Mouse (Mus musculus) T-helper 2 cell (primary cell): Measurements from ENCODE around the gene Atpaf2.

Experiments used
- in situ Hi-C: fragments of 300-600 bp; cut with MboI, MseI; formaldehyde crosslinking; loops from one replicate; pipeline ENCODE4 v1.15.1; 2025; ENCODE audit warnings: high pct_unique_total_duplicates

Atpaf2 gene

DNA sequence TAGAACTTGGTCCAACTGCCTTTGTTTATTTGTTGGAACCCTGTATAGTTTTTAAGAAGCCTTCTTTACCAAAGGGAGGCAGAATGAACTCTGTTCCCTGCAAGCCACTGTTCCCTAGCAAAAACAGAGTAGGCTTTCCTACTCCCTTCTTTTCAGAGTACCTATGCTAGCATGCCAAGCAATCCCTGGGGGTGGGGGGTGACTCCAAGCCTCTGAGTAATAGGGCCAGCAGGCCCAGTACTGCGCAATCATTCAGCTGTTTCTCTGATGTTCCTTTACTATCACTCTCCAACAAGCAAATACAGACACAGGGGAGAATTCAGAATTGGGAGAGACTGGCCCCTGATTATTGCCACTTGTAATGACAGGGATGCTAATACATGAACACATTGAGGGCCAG is 11.7 kb downstream of the Atpaf2 start:
- in situ Hi-C loops, result no loop called here

DNA sequence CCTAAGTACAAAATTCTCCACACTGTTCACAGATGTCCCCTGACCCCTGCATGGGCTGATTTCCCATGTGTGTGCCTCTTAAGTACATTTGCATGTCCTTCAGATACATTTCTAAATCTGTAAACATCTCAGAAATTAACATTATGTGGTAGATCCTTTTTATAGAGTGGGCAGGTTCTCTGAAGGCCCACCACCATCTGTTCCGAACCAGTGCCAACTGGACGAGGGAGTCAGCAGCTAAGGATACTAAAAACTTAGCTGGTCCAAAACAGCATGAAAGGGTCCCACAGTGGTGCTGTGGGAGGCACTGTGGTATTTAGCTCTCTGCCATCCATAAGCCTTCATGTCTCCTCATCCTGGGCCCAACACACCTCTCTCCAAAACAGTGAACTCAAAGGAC is 21.1 kb downstream of the Atpaf2 start:
- in situ Hi-C loops, result no loop called here

DNA sequence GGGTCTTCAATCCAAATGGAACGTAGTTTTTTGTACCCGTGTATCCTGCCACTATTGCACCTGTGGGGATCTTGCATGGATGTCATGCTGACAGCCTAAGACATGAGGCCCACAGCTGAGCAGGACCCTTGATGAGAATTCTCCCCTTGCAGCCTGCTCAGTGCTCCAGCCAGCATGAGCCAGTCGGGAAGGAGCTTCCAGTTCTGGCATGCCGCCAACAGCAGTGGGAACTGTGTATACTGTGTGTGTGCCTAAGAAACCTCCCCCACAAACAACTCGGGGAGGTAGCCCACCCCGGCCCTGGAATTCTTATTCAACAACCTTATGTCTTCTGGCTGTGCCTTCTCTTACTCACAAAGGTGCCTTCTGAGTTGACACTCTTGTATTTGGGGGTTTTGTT is 21.7 kb downstream of the Atpaf2 start:
- in situ Hi-C loops, result no loop called here

DNA sequence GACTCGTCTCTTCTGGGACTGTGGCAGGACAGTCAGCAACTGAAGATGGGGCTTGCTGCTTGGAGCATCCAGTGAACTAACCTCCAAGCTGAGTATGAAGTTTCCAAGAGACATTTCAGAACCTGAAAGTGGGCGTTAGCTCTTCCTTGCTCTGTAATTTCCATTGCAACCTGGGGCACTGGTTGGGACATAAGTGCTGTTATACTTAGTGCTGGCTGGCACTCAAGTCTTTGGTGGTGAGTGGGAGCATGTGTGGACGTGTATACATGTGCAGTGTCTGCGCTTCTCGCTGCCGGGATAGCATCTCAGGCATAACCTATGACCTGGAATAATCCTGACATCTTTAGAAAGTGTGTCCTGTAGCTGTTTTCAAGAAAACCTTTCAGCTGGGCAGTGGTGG is 26.9 kb downstream of the Atpaf2 start:
- in situ Hi-C loops, result no loop called here

DNA sequence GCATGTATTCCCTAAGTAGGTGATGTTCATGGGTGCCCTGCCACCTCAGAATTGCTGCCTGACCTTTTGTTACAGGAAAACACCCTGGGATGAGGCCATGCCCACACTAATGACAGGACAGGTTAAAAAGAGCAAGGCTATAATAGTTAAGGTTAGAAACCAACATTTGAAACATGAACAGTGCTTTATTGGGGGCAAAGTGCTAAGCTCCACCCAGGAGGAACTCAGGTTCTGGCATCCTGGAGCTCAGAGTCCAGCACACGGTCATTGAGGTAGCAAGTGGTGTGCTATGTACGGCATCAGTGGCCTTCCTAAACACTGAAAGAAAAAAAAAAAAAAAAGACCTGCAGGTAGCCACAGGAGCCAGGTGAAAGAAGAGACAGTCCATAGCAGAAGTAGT is 30.3 kb downstream of the Atpaf2 start:
- in situ Hi-C loops, result no loop called here

DNA sequence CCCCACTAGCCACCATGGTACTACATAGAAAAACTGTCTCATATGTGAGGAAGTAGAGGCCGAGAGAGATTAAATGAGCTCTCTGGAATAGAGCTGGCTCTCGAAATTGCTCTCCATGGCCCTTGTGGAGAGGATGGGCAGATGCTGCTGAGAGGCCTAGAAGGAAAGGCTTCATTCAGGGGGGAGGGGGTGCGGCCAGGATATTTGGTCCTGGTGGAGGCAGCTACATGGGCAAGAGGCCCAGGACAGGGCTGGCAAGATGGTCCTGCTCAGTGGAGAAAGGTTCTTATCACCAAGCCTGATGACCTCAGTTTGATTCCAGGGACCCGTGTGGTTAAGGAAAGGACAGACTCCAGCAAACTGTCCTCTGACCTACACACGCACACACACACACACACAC is 32.3 kb downstream of the Atpaf2 start:
- in situ Hi-C loops, result no loop called here

DNA sequence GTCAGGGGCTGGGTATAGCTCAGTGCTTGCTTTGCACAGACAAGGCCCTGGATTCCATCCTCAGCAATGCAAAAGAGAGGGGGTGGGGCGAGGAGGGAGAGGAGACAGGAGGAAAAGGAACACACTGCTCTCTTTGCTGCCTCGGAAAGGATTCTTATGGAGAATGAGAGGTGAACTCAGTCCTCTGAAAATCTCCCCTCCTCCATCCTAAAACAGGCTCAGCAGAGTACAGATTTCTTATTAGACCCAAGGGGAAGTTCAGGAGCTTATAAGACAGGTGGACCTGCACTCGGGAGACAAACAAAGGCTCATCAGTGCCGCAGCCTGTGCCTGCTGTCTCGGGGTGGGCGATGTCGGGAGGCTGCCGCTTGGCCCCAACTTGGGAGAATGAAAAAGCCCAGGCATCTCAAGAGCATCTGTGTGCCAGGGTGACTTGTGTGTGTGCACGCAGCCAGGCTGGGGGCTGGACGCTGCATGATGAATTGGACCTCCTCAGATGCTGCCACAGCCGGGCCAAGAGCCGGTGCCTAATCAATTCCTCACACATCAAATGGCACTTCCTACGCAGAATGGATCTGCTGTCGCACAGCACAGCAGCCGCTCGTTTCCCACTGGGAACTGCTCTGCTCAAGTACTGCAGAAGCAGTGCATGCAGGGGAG is 33.4 kb downstream of the Atpaf2 start:
- in situ Hi-C loops, result no loop called here

DNA sequence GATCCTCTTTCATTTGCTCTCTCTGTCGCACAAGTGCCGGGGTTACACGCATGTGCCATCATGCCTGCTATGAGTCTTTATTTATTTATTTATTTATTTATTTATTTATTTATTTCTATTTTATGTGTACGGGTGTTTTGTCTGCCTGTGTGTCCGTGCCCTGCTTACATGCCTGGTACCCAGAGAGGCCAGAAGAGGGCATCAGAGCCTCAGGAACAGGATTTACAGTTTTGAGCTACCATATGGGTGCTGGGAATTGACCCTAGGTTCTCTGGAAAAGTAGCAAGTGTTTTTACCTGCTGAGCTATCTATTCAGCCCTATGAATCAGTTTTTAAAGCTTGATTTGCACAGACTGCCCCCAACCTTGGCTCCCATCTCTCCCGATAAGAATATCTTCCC is 34.7 kb downstream of the Atpaf2 start:
- in situ Hi-C loops, result no loop called here

DNA sequence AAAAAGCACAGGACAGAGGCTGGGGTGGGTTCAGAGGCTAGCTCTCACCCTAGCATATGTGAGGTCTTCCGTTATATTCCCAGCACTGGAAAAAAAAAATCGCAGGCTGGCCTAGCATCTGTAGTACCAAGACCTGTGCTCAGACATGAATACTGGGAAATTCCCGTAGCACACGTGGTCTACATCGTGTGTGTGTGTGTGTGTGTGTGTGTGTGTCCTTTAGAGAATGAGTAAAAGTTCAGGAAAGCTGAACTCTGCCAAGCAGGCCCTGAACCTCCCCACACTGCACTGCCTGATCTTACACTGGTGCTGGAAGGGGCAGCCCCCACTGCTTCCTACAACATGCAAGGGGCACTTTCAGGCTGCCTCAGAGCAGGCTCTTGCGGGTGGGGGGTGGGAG is 43.8 kb downstream of the Atpaf2 start:
- in situ Hi-C loops, result no loop called here

DNA sequence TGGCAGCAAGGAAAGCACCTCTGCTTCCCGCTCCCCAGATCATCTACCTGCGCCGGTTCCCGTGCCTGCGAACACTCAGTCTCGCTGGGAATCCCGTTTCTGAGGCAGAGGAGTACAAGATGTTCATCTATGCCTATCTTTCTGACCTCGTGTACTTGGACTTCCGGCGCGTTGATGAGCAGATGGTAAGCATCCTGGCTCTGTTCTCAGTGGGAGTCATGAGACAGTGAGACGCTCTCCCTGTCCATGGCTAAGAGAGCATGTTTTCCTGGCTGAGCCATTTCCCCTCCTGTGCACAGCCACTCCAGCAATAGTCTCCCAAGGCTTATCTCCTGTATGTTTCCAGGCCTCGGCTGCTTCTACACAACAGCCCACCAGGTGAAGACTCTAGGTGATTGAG is 47.8 kb downstream of the Atpaf2 start:
- in situ Hi-C loops, result no loop called here

DNA sequence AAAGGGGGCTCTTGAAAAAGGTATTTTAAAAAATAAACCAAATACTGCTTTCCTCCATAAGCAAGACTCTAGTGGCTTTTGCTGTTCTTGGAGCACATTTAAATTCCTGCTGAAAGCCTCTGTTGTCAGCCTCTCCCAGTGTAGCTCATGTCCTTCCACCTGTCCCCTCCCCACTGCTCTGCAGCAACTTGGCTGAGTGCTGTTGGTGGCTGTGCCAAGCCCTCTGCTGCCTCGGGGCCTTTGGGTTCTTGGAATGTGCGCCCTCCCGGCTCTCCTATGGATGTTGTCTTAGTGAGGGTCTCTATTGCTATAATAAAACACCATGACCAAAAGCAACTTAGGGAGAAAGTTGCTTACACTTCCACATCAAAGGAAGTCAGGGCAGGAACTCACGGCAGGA is 48.8 kb downstream of the Atpaf2 start:
- in situ Hi-C loops, result no loop called here

DNA sequence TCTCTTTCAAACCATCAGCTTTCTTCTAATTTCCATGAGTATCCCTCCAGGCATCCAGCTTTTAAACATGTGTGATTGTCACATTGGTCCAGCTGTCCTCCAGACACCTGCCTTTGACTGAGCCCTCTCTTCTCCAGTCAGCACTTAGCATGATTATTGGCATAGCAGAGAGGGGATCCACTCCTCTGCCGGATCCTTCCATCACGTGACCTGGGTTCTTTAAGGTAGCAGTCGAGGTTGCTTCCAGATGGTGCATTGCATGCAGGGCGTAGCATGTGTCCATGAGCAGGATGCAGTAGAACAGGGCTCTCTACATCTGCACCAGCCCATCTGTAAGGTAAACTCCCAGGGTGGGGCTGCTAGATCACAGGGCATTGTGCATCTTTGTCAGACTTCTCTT is 49.3 kb downstream of the Atpaf2 start:
- in situ Hi-C loops, result no loop called here

DNA sequence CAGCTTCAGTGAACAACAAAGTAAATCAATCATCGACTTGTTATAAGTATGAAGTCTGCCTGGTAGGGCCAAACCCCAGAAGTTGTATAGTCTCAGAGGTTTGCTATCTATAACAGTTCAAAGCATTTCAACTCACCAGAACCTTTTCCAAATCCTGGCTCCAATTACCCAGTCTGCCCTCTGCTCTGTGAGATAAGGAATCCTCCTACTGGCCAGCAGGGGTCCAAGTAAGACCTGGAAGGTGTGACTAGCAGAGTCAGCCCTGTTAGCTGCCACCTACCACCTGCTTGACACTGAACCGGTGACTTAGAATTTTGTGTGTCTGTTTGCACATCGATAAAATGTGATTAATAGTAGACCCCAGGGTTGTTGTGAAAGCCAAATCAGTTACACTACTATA is 51.0 kb downstream of the Atpaf2 start:
- in situ Hi-C loops, result no loop called here

DNA sequence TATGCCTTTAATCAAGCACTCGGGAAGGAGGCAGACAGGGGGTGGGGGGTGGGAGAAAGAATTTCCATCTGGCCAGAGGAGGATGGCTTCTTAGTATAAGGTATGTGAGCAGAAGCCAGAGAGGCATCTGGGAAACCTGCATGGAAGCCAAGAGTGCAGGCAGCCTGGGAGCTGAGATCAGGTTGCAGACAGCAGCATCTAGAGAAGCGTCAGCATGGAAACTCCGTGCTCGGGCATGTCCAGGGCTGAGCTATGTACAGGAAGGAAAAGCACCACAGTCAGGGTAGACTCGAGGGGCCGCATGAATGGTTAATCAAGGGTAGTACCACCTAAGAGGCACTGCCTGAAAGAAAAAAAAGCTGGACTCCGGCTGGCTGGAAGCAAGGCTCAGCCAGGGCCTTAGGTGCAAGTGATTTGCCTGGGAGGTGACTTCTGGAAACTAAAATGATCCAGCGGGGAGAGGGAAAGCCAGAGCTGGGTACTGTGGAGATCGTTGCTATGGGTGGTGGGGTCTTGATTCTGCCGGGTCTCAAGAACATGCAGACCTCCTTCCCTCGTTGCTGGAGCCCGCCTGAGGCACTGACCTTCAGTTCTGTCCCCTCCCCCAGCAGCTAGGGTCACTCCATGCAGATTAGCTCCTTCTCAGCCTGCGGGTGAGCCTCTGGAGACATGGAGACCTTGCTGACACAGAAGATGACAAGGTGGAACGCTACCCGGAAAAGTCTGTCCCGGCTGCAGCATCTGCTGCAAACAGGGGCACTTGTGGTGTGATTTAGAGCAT is 51.8 kb downstream of the Atpaf2 start:
- in situ Hi-C loops, result no loop called here

DNA sequence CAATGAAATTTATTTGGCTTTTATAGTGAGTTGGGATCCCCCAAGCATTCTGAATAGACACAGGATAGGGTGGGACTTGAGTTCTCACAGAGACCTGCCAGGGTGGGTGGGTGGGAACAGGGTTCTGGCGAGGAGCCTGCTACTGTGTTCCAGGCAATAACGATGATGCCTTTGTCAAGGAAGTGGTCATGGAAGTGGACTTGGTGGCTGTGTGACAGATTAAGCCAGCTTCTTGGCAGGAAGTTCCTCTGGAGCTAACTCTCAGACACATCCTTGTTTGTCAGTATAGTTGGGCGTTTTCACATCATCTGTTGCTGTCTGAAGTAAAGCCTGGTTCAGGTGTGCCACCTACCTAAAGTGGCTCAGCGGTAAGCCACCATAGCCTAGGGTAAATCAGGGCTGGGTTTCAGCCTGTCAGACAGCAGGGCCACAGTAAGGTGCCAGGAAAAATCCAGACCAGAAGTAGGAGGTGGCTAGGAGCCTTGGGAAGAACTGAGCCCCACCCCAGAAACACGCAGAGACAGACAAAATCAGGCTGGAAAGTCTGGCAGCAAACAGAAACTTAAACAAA is 57.5 kb downstream of the Atpaf2 start:
- in situ Hi-C loops, result no loop called here

DNA sequence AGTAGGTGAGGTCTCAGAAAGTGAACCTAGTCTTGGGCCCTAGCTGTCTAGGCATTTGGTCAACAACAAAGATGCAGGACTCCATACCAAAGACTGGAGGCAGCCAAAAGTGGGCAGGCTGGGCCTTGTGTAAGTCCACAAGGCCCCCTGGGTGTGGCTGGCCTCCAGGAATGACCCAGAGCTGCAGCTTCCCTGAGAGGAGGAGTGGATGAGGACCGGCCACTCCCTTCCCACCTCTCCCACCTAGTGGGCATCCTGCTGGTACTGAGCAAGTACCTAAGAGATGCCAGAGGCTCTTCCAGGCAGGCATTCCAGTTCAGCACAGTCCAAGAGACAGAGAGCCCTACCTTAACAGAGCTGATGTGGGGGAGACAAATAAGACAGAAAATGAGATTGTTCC is 58.3 kb downstream of the Atpaf2 start:
- in situ Hi-C loops, result loop anchor here (10.0 kb wide), 1 partner anchor 55 kb away; the partner anchor contains the start of genes Atpaf2 and Gid4

DNA sequence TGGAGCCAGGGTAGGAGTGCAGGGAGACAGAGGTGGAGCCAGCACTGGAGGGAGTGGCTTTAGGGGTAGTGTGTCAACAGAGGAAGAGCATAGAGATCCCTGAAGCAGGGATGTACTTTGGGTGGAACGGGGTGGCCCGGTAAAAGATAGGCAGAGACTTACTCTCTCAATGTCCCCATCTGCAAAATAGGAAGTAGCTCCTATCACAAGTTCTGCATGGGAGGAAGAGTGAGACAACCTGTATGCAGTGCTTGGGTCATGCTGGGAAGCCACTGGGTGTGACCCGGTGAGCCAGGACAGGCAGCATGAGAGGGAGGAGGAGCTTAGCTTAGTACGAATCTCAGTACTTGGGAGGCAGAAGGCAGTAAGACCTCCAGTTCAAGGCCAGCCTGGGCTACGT is 59.1 kb downstream of the Atpaf2 start:
- in situ Hi-C loops, result loop anchor here (10.0 kb wide), 1 partner anchor 56 kb away; the partner anchor contains the start of genes Atpaf2 and Gid4

DNA sequence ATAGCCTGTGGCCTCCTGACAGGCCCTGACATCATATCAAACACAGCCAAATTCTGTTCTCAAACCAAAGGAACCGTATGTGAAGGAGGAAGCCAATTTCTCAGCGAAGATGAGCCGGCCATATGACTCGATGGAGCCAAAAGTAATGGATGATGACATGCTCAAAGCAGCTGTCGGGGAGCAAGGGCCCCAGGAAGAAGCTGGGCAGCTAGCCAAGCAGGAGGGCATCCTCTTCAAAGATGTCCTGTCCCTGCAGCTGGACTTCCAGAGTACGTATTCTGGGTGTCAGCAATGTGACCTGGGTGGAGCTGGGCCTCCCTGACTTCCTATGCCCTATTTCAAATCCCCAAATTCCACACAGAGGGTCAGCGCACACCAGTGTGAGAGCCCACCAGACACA is 59.7 kb downstream of the Atpaf2 start:
- in situ Hi-C loops, result loop anchor here (10.0 kb wide), 1 partner anchor 56 kb away; the partner anchor contains the start of genes Atpaf2 and Gid4

DNA sequence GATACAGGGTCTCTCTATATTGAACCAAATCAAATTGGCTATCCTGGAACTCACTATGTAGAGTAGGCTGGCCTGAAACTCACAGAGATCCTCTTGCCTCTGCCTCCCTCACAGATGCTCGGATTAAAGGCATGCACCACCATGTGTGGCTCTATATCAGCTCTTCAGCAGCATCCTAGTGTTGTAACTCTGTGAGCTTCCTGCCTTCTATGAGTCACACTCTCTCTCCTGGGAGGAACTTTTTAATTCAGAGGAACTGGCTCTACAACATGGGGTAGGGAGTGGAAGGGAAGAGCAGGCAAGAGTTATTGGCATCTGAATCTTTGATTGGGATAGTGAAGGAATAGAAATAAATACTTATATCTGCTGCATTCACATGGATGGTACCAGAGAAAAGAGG is 61.1 kb downstream of the Atpaf2 start:
- in situ Hi-C loops, result loop anchor here (10.0 kb wide), 1 partner anchor 58 kb away; the partner anchor contains the start of genes Atpaf2 and Gid4

DNA sequence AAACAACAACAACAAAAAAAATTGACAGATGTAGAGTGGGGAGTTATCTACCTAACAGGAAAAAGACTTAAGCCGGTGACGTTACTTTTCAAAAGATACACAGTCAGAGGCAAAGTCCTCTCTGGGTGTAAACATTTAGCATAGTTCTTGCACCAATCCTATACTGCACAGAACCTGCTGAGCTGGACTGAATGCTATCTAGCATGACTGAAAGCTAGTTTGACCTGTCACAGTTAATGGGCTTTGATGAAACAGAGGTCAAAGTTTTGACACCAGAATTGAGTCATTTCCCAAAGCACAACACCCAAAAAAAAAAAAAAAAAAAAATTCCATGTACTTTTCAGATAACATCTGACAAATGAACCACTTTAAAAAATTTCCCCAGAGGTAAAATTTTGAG is 62.3 kb downstream of the Atpaf2 start:
- in situ Hi-C loops, result loop anchor here (10.0 kb wide), 1 partner anchor 59 kb away; the partner anchor contains the start of genes Atpaf2 and Gid4

DNA sequence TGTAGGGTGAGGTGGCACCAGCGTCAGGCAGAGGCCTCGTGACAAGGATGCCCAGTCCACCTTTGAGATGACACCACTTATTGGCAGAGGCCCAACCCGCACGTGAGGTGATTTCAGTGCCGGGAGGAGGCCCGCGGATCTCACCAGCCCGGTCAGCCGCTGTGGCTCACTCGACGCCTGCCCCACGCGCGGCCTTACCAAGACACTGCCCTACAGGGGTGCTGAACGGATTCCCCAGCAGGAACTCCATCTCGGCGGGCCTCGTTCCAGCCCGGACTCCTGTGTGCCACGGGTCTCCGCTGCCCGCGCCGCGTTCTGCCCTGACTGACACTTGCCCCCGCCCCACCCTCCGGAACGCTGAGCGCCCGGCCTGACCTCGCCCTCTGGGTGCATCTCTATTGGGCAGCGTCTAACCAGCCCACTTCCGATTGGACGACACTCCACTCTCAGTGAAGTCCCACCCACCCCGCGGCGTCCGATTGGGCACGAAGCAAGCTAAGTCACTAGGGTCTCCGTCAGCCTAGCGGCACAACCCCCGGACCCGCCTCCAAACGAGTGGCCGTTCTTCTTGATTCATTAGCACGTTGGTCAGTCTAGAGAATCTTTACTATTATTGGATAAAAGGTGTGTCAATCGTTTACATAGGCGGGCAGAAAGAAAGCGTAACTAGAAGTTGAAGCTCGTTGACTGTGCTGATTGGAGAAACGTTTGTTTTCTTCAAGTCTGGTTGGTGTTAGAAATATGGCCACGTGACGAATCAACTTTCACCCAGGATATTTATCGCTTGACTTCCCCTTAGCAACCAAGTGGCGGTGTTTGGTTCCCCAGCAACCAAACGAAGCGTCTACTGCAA is 65.5 kb downstream of the Atpaf2 start, which contains the start of the genes Tom1l2 and Drc3:
Tom1l2 (minus strand) TSS at position 347 of the 853 bp plus-strand sequence.
Drc3 (plus strand) TSS at position 771 of the 853 bp plus-strand sequence.
- in situ Hi-C loops, result loop anchor here (10.0 kb wide), 1 partner anchor 62 kb away; the partner anchor contains the start of genes Atpaf2 and Gid4
